Mouse (Mus musculus): ENCODE measurements around the gene Arxes2. TPM values are rescaled to one million over a fixed set of nuclear protein-coding genes. Genes with fewer than 3 reads are reported as not detected.
A peak's percentile ranks its signal among the peaks of the same experiment; 100 is the strongest.
"Not testable (repeated sequence)": the region's sequence is repeated elsewhere in the genome, so short reads cannot be mapped to it uniquely, and the experiment has no call there.

Arxes2 gene
- polyA plus RNA-seq, 1 experiment from 2014 or later = 18.0 TPM

- Histone ChIP-seq H3K4me1 (ENCODE audit: control insufficient read depth, low read depth, low read length) (no peaks in the 10 kb centered on the region), H3K27me3 (ENCODE audit: control insufficient read depth, insufficient read depth, low read depth, low read length) (no peaks in the 10 kb centered on the region), H3K4me2 (ENCODE audit: low read depth, low read length) (no peak overlapping the region), H3K9me3 (replicated peaks; ENCODE audit: control insufficient read depth, low read length) (no peaks in the 10 kb centered on the region), H3K4me3 (ENCODE audit: low read depth, low read length) (no peak overlapping the region), H3K36me3 (ENCODE audit: control insufficient read depth, insufficient read depth) (no peaks in the 10 kb centered on the region), H3K9ac (ENCODE audit: low read depth, low read length) (no peak overlapping the region), H3K27ac (ENCODE audit: low read length) (no peak overlapping the region)
- no peak for ATAC-seq (ENCODE audit: low read depth)
- 28% methylated on average over 2 of the region's 2 CpGs for WGBS (ENCODE audit: insufficient replicate concordance)
Observed at GRCm38 (mm10) chrX:136014392-136014791, 20.8 kb downstream of the Arxes2 start.

GRCm38 (mm10) chrX:136030331-136030730, 36.7 kb downstream of the Arxes2 start:
- Histone ChIP-seq H3K9ac (ENCODE audit: low read depth, low read length) (no peak overlapping the region), H3K4me3 (ENCODE audit: low read depth, low read length) (no peak overlapping the region), H3K27ac (ENCODE audit: low read length) (no peak overlapping the region), H3K4me2 (ENCODE audit: low read depth, low read length) (no peak overlapping the region), H3K9me3 (replicated peaks; ENCODE audit: control insufficient read depth, low read length) (no peaks in the 10 kb centered on the region), H3K36me3 (ENCODE audit: control insufficient read depth, insufficient read depth) (no peaks in the 10 kb centered on the region), H3K27me3 (ENCODE audit: control insufficient read depth, insufficient read depth, low read depth, low read length) (no peaks in the 10 kb centered on the region), H3K4me1 (ENCODE audit: control insufficient read depth, low read depth, low read length) (no peaks in the 10 kb centered on the region)
- ATAC-seq (ENCODE audit: low read depth) = no peak
- WGBS (ENCODE audit: insufficient replicate concordance) = 69% methylated on average over 1 of the region's 1 CpGs

DNA sequence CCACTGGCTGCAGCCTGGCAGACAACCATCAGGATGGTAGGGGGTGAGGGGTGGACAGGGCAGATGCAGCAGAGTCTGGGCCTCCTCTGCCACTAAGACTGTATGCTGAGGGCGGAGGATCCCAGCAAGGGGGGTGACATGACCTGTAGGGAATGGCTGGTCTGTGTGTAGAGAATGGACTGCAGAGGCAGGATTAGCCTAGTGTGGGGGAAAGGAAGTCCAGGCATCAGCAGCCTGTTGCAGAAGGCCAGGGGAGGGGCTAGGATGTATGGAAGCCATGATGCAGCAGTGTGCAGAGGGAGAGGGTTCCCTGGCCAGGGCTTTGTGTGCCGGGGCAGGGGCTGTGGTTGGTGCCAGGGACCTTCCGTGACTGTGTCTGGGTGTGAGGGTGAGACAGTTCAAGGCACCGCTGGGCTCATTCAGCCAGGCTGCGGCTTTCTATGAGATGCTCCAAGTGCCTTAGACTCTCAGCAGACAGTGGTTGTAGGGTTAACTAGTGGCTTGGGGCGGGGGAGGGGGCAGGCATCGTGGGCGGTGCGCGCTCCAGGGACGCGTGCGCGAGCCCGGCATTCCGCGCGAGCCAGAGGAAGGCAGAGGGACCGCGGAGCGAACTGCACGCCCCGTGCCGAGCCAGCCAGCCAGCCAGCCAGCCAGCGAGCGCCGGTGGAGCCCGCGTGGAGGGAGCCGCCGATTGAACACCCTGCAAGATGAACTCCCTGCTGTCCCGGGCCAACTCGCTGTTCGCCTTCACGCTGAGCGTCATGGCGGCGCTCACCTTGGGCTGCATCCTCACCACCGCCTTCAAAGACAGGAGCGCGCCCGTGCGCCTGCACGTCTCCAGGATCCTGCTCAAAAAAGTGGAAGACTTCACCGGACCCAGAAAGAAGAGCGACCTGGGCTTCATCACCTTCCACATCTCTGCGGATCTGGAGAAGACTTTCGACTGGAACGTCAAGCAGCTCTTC, 39.5 kb downstream of the Arxes2 start, which contains the start of gene Arxes1:
Gene Arxes1 (plus strand): TSS at position 569 of the 965 bp plus-strand sequence.
- WGBS (ENCODE audit: insufficient replicate concordance) = 16% methylated on average over 14 of the region's 49 CpGs

GRCm38 (mm10) chrX:136043726-136044125, 50.1 kb downstream of the Arxes2 start:
- Histone ChIP-seq H3K4me3 (ENCODE audit: low read depth, low read length) (no peak overlapping the region), H3K4me2 (ENCODE audit: low read depth, low read length) (no peak overlapping the region), H3K9me3 (replicated peaks; ENCODE audit: control insufficient read depth, low read length) (no peaks in the 10 kb centered on the region), H3K9ac (ENCODE audit: low read depth, low read length) (no peak overlapping the region), H3K4me1 (ENCODE audit: control insufficient read depth, low read depth, low read length) (no peaks in the 10 kb centered on the region), H3K27ac (ENCODE audit: low read length) (no peak overlapping the region), H3K27me3 (ENCODE audit: control insufficient read depth, insufficient read depth, low read depth, low read length) (no peaks in the 10 kb centered on the region), H3K36me3 (ENCODE audit: control insufficient read depth, insufficient read depth) (no peaks in the 10 kb centered on the region)
- ATAC-seq (ENCODE audit: low read depth) = no peak
- 54% methylated on average over 1 of the region's 1 CpGs for WGBS (ENCODE audit: insufficient replicate concordance)

More for the DNA sequence above, 39.5 kb downstream of the Arxes2 start, which contains the start of gene Arxes1:
- peak; percentile 78 for ATAC-seq (ENCODE audit: low read depth)
- not testable (repeated sequence) for H3K9ac ChIP-seq (ENCODE audit: low read depth, low read length); H3K9me3 ChIP-seq (replicated peaks; ENCODE audit: control insufficient read depth, low read length); H3K27ac ChIP-seq (ENCODE audit: low read length); H3K4me3 ChIP-seq (ENCODE audit: low read depth, low read length); H3K4me1 ChIP-seq (ENCODE audit: control insufficient read depth, low read depth, low read length); H3K36me3 ChIP-seq (ENCODE audit: control insufficient read depth, insufficient read depth); H3K27me3 ChIP-seq (ENCODE audit: control insufficient read depth, insufficient read depth, low read depth, low read length)
- peak within 1 kb of the TSS; percentile 20; the same call in 1 of the 2 replicates for H3K4me2 ChIP-seq (ENCODE audit: low read depth, low read length)

Other genes with a start within 250 kb of the Arxes2 start
- 9.8 and 10.4 TPM in 2 replicates for gene Bhlhb9, start 196.2 kb upstream of the Arxes2 start, polyA plus RNA-seq (2015; fragmentation: Nextera tagmentation; extraction: Ambion mirVana)
- 1.4 and 1.5 TPM in 2 replicates for gene Gprasp2, start 154.8 kb upstream of the Arxes2 start, polyA plus RNA-seq (2015; fragmentation: Nextera tagmentation; extraction: Ambion mirVana)
- 7.7 and 8.4 TPM in 2 replicates for gene Arxes1, start 39.5 kb downstream of the Arxes2 start, polyA plus RNA-seq (2015; fragmentation: Nextera tagmentation; extraction: Ambion mirVana)
- 160 and 181 TPM in 2 replicates for gene Bex2, start 74.4 kb downstream of the Arxes2 start, polyA plus RNA-seq (2015; fragmentation: Nextera tagmentation; extraction: Ambion mirVana)
- 0.14 and 0.25 TPM in 2 replicates for gene Nxf3, start 91.4 kb downstream of the Arxes2 start, polyA plus RNA-seq (2015; fragmentation: Nextera tagmentation; extraction: Ambion mirVana)
- 131 and 159 TPM in 2 replicates for gene Bex4, start 145.2 kb downstream of the Arxes2 start, polyA plus RNA-seq (2015; fragmentation: Nextera tagmentation; extraction: Ambion mirVana)
- gene Tceal8, start 178.5 kb downstream of the Arxes2 start, polyA plus RNA-seq (2015; fragmentation: Nextera tagmentation; extraction: Ambion mirVana) = 170 and 186 TPM in 2 replicates
- 11.0 and 11.9 TPM in 2 replicates for gene Tceal5, start 210.1 kb downstream of the Arxes2 start, polyA plus RNA-seq (2015; fragmentation: Nextera tagmentation; extraction: Ambion mirVana)
- gene Tceal7, start 221.0 kb downstream of the Arxes2 start, polyA plus RNA-seq (2015; fragmentation: Nextera tagmentation; extraction: Ambion mirVana) = 7.5 and 15.7 TPM in 2 replicates
- gene Bex1, start 221.7 kb downstream of the Arxes2 start, polyA plus RNA-seq (2015; fragmentation: Nextera tagmentation; extraction: Ambion mirVana) = 205 and 219 TPM in 2 replicates